Mouse (Mus musculus) forebrain, embryonic 11.5 days (tissue): ENCODE data around the gene Ino80d. TPM values are rescaled to one million over a fixed set of nuclear protein-coding genes. Genes with fewer than 3 reads are reported as not detected.

ENCODE experiments used
- ATAC-seq: fragments of 200-750 bp; cut with Nextera tagmentation; replicated peaks from 2 replicates; pipeline ENCODE4 v1.8.0; 2017; ENCODE audit warnings: moderate TSS enrichment; ENCODE audit not compliant: low FRiP score
- DNase-seq: peaks from one replicate; pipeline ENCODE4 v3.0.0-alpha.2; 2017; ENCODE audit warnings: low spot score
- H3K27ac ChIP-seq: fragments of 300-500 bp; sonication (generic); 2 replicates; pipeline ENCODE4 v1.5.1; 2014; ENCODE audit warnings: low read depth, low read length
- H3K27me3 ChIP-seq: fragments of 300-500 bp; sonication (generic); 2 replicates; pipeline ENCODE4 v1.6.1; 2014; ENCODE audit warnings: mild to moderate bottlenecking, low read length, mixed read lengths; ENCODE audit not compliant: control insufficient read depth, insufficient read depth
- H3K36me3 ChIP-seq: fragments of 300-500 bp; sonication (generic); 2 replicates; pipeline ENCODE4 v1.6.1; 2014; ENCODE audit warnings: mild to moderate bottlenecking, low read length, moderate library complexity, mixed read lengths; ENCODE audit not compliant: control insufficient read depth, insufficient read depth
- H3K4me1 ChIP-seq: fragments of 300-500 bp; sonication (generic); replicated peaks from 2 replicates; pipeline ENCODE4 v1.6.1; 2014; ENCODE audit warnings: low read length, mixed read lengths; ENCODE audit not compliant: control insufficient read depth, insufficient read depth
- H3K4me2 ChIP-seq: fragments of 300-500 bp; sonication (generic); 2 replicates; pipeline ENCODE4 v1.6.1; 2014; ENCODE audit warnings: low read depth, mild to moderate bottlenecking, low read length, moderate library complexity, mixed read lengths; ENCODE audit not compliant: severe bottlenecking
- H3K4me3 ChIP-seq: fragments of 300-500 bp; sonication (generic); 2 replicates; pipeline ENCODE4 v1.5.1; 2014; ENCODE audit warnings: low read depth, low read length
- H3K9ac ChIP-seq: fragments of 300-500 bp; sonication (generic); 2 replicates; pipeline ENCODE4 v1.6.1; 2014; ENCODE audit warnings: low read length
- H3K9me3 ChIP-seq: fragments of 300-500 bp; sonication (generic); 2 replicates; pipeline ENCODE4 v1.6.1; 2016; ENCODE audit warnings: low read length, mixed read lengths; ENCODE audit not compliant: control insufficient read depth
- WGBS: fragments of 180-500 bp; shearing (Covaris S2); extraction: QIAGEN DNeasy Blood & Tissue Kit; methylation state at CpG from one replicate; pipeline ENCODE4 v1.1.7; 2014; 5-methylcytosine and 5-hydroxymethylcytosine counted together
- microRNA-seq: library from miRNA; unstranded; fragments of <30 nt; microRNA quantifications from one replicate; pipeline ENCODE4, GENCODE M21; 2016; ENCODE audit not compliant: insufficient number of aligned reads
- polyA plus RNA-seq: library from polyadenylated mRNA; unstranded; fragments of >200 nt; fragmentation: Nextera tagmentation; extraction: Ambion mirVana; gene quantifications from 2 replicates; pipeline ENCODE4 v1.2.1, GENCODE M21; 2014

The Ino80d gene
- polyA plus RNA-seq, 1 experiment from 2014 or later = 12.6 TPM

GRCm38 (mm10) chr1:62911426-62911825 lies 203.0 kb downstream of the Ino80d start:
- DNase-seq = no peak

GRCm38 (mm10) chr1:62909126-62909525 lies 205.3 kb downstream of the Ino80d start:
- Histone ChIP-seq H3K27me3 (no peaks in the 10 kb centered on the region), H3K9me3 (no peaks in the 10 kb centered on the region), H3K9ac (no peak overlapping the region), H3K27ac (no peak overlapping the region), H3K4me1 (peaks cover 4% of the 10 kb centered on the region; the same call in 1 of the 2 replicates), H3K36me3 (no peaks in the 10 kb centered on the region), H3K4me3 (no peak overlapping the region), H3K4me2 (no peak overlapping the region)
- DNase-seq = no peak
- WGBS = 83% methylated on average over 5 of the region's 5 CpGs
- ATAC-seq = no peak

More at GRCm38 (mm10) chr1:62911426-62911825, 203.0 kb downstream of the Ino80d start:
- no peak overlapping the region for H3K27ac ChIP-seq
- no peaks in the 10 kb centered on the region for H3K36me3 ChIP-seq
- H3K4me3 ChIP-seq = no peak overlapping the region
- H3K4me2 ChIP-seq = no peak overlapping the region
- ATAC-seq = no peak
- WGBS = 63% methylated on average over 7 of the region's 7 CpGs
- no peaks in the 10 kb centered on the region for H3K9me3 ChIP-seq
- H3K4me1 ChIP-seq = no peaks in the 10 kb centered on the region; the same call in 1 of the 2 replicates
- H3K27me3 ChIP-seq = no peaks in the 10 kb centered on the region
- no peak overlapping the region for H3K9ac ChIP-seq

- H3K36me3 ChIP-seq = no peaks in the 10 kb centered on the region
- 67% methylated on average over 6 of the region's 6 CpGs for WGBS
- no peak for ATAC-seq
Observed at GRCm38 (mm10) chr1:62908508-62908907, 206.0 kb downstream of the Ino80d start.

More at GRCm38 (mm10) chr1:62908508-62908907, 206.0 kb downstream of the Ino80d start:
- Histone ChIP-seq H3K4me3 (no peak overlapping the region), H3K9me3 (no peaks in the 10 kb centered on the region), H3K27me3 (no peaks in the 10 kb centered on the region), H3K9ac (no peak overlapping the region), H3K4me2 (no peak overlapping the region), H3K27ac (no peak overlapping the region), H3K4me1 (peaks cover 4% of the 10 kb centered on the region; the same call in 1 of the 2 replicates)
- no peak for DNase-seq

Small RNA genes lying within 50 kb of the gene (microRNA-seq; reads per million reads assigned to microRNA genes)
- gene Gm24557 (not detected), gene Gm44468 (not detected)

Other genes starting within 250 kb of the Ino80d start
- gene Eef1b2, start 62.2 kb upstream of the Ino80d start, polyA plus RNA-seq = 502 and 538 TPM in 2 replicates
- gene Ndufs1, start 62.2 kb upstream of the Ino80d start, polyA plus RNA-seq = 136 and 137 TPM in 2 replicates
- 0.35 TPM in 1 of 2 replicates, not detected in the other for gene Gpr1, start 99.9 kb upstream of the Ino80d start, polyA plus RNA-seq
- gene Zdbf2, start 158.6 kb upstream of the Ino80d start, polyA plus RNA-seq = 25.8 and 26.7 TPM in 2 replicates